Mouse (Mus musculus) heart, adult 11 months (tissue): Measurements from ENCODE around the gene Hspbap1.

Source experiments
- DNase-seq: peaks from one replicate; pipeline ENCODE4 v3.0.0; 2022

Hspbap1 gene

DNA sequence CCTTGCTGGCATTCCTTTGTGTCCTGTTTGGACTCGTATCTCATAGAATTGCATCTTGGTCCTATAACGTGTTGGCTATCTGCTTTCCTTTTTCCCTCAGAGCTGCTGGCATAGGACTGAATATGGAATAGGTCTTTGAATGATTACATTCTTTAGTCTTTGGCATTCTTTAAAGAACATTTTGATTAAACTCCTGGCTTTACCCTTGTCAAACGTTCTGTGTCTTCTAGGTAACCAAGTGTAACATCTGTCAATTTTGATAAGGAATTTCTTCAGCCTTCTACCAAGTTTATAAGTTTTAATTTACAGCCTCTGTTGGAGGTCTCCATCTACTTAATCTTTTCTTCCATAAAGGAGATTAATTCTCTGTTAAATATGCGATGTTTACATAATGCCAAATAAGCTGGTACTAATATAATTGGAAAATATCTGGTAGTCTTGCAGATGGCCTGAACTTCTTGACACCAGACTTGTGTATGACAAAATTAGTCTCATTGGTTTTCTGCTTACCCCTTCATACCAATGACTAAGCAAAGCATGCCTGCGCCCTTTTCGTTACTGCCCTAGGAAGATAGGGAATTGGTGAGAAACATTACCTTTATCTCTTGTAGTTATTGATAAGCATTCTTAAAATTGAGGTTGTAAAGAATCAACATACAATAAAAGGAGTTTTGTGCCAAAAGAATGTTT, 36.9 kb downstream of the Hspbap1 start:
- no peak for DNase-seq

- no peak for DNase-seq
These were observed 37.5 kb downstream of the Hspbap1 start for GRCm38 (mm10) chr16:35807663-35807992.

- no peak for DNase-seq
These were observed 38.7 kb downstream of the Hspbap1 start for GRCm38 (mm10) chr16:35808838-35809237.

DNA sequence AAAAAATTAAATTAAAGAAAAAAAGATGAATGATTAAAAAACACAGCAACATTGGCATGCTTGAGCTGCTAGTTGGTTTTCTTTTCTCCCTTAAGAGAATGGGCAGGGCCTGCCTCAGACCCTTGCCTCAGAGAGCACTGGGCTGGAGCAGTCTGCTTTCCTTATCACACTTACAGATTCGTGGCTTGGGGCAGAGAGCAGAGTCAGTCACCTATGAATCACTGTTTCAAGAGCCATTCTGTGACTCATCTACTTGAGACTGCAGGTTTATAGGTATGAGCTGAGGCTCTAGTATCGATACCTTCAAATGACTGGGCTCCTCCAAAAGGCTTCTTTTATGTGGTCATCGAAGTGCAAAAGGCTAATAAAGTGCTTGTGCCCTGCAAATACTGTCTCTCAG, 42.9 kb downstream of the Hspbap1 start:
- DNase-seq: no peak

GRCm38 (mm10) chr16:35817255-35818089, 47.3 kb downstream of the Hspbap1 start:
- peak; percentile 96 for DNase-seq

DNA sequence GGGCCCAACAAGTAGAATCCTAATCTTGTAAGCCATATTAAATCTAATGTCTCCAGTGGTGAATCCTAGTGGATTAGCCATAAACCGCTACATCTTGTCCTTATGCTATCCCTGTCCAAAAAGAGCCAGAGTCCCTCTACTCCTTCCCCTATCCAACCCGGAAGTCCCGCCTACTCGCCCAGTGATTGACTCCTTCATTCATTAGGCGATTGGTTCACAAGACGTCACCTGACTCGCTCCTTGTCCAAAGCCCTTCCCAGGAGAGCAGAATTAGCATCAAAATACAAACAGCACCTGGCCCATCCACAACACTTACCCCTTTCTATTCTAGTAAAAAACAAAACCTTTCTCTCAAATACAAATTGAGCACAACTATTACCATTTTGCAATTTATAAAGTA, 59.8 kb downstream of the Hspbap1 start:
- DNase-seq: peak; percentile 90

- DNase-seq: no peak
These were observed 62.8 kb downstream of the Hspbap1 start for GRCm38 (mm10) chr16:35832926-35833325.

DNA sequence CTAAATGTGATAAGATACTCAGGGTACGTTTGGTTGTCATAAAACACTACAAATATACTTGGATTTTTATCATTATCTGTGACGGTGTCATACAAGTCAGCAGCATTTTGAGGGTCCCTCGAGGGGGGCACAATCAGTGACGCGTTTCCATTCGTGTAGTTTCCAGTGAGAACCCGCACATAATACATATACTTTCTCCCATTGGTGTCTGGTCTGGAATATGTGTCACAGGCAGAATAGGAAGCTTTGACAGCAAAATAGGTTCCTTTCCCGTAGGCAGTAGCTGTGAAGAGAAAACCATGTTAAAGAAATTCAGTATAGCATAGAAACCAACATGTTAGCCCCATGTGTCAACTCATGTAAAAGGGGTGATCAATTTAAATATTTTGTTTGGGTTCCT, 64.5 kb downstream of the Hspbap1 start:
- DNase-seq: peak; percentile 72

DNA sequence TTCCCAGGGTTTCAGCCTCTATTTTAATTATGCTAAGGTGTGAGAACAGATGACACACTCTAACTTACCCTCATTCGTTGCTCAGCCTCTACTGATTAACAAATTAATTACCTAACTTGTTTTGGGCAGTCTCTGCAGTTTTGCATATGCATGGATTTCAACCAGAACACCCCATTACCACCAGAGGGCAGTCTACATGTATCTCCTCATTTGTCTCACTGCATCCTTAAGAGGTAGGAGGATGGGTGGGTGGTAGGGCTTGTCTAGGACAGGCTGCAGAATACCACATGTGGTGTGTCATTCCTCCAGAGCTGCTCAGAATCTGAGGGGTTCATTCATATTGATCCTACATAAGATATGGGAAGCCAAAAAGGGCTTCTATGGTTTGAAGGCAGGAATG, 69.5 kb downstream of the Hspbap1 start:
- DNase-seq: peak; percentile 87

GRCm38 (mm10) chr16:35847138-35847537, 77.0 kb downstream of the Hspbap1 start:
- no peak for DNase-seq

- DNase-seq: no peak
These were observed 85.7 kb downstream of the Hspbap1 start for GRCm38 (mm10) chr16:35855846-35856245.

GRCm38 (mm10) chr16:35856766-35857165, 86.6 kb downstream of the Hspbap1 start:
- DNase-seq: peak; percentile 84

GRCm38 (mm10) chr16:35860236-35860635, 90.1 kb downstream of the Hspbap1 start:
- peak; percentile 81 for DNase-seq

DNA sequence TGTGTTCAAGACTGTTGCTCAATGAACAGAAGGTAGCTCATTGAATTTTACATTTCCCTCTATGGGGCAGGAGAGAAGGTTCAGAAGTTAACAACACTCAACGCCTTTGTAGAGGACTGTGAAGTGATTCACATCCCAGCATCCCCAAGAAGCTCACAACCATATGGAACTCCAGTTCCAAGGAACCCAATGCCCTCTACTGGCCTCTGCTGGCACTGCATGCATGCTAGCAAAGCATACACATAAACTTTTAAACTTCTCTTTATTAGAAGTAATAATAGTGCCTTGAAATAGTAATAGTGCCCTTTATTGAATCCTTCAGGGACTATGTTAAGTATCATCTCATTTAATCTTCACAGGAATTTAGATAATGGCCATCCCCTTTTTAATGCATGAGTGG, 91.9 kb downstream of the Hspbap1 start:
- DNase-seq: peak; percentile 71

DNA sequence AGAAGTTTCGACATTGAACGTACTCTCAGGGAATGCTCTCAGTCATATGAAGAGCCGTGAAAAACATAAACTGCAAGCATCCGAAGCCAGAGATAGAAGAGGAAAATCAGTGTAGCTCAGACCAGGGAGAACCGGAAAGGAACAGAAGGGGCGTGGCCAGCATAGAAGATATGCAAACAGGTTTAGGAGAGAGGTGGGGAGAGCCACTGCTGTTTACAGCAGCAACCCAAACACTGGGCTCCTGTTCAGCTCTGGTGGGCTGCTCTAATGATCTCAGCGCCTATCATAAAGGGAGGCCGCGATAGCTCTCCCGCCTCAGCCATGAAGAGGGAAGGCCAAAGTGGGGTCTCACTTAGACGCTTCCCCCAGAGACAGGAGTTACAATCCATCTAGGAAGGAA, 97.6 kb downstream of the Hspbap1 start:
- peak; percentile 82 for DNase-seq

- DNase-seq: peak; percentile 96
These were observed 99.0 kb downstream of the Hspbap1 start for GRCm38 (mm10) chr16:35869126-35869525.

- DNase-seq: no peak
These were observed 99.5 kb downstream of the Hspbap1 start for GRCm38 (mm10) chr16:35869656-35870055.

GRCm38 (mm10) chr16:35870581-35871047, 100.4 kb downstream of the Hspbap1 start:
- DNase-seq: peak; percentile 93

- peak; percentile 97 for DNase-seq
These were observed 101.1 kb downstream of the Hspbap1 start, which contains the start of gene Parp14 for GRCm38 (mm10) chr16:35871048-35871851. Parp14 (minus strand) TSS chr16:35871544.

DNA sequence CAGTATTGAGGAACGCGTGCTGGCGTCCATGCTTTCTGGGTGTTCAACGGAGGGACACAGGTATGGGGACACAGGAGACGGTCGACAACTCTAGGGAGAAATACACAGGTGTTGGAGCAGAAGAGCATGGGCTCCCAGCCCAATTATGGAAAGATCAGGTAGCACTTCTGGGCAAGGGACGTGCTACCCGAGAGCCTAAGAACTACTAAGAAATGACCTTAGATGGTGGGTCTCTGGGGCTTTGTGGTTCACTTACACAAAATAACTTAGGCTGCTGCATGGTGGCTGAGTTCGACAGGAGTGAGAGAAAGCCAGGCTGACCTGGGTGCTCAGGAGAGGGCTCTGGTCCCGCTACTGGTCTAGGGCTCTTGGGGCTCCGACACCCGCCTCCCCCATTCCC, 101.7 kb downstream of the Hspbap1 start:
- DNase-seq: no peak

DNA sequence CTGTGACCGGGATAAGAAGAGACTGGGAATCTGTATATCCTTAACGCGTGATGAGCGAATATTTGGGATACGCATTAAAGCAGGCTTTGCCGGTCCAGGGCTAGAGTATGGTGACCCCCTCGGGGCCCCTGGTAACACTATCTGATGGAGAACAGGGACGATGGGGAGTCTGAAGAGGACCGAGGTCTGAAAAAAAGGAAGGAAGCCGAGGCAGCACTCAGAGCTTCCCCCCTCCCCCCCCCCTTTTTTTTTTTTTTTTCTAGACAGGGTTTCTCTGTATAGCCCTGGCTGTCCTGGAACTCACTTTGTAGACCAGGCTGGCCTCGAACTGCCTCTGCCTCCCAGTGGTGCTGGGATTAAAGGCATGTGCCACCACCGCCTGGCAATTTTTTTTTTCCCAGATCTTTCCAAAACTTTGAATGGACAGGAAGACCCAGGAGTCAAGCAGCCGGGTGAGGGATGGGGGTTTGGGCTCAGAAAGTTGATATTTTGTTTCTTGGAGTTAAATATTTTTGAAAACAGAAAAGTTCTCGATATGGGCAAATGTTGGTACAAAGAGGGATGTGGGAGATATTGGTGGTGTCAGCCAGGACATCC, 102.3 kb downstream of the Hspbap1 start:
- DNase-seq: no peak

DNA sequence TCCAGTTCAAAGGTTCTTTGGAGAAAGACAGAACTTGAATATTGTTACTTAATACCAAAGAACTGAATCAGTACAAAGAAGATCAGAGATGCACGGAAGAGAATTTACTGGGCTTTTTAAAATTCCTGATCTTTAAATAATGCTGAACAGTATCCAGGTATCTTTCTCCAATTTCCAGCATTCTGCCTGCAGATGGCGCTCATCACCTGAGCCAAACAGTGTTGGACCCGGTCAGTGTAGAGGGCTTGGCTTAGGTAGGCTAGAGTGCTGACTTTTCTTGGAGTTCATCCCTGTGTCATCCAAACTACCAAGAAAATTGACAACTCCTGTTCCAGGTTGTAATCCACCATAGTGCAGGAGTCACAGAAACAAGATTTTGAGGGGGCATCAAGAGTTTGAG, 104.2 kb downstream of the Hspbap1 start:
- DNase-seq: peak; percentile 95
